In the genomic region with DNA sequence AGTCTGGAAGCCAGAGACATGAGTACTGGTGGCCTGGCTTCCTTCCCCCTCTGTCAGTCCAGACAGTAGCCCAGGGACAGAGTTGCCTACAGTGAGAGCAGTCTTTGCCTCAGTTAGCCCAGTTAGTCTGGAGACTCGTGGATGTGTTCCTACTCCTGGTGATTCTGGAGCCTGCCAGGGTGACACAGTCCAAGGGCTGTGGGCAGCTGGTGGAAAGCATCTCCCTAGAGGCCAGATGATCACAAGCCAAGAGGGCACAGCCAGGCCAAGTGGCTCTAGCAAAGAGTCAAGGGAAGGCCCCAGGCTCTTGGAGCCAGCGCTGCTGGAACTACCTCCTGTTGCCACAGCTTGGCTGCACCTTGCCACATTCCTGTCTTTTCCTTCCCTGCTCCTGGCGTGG, we compare ENCODE assay signal across 22 mouse cellular contexts. TPM values are rescaled to one million over a fixed set of nuclear protein-coding genes. Genes with fewer than 3 reads are reported as not detected.
DNase-seq lines count a peak whose midpoint lies in the region; TF ChIP-seq lines count a peak whose summit lies in the region.
"Had no signal": no experiment of that assay in that cellular context is flagged by ENCODE, and none has a peak within 500 bp of the region (broad histone marks: within the 10 kb centered on the region; RNA-seq: fewer than 3 reads in every experiment).

No protein-coding gene starts in this region.

- H3K4me1 ChIP-seq in lung, adult 2 months (ENCODE audit: control insufficient read depth, insufficient read depth, low read length) = no peaks in the 10 kb centered on the region
- H3K4me1 ChIP-seq: limb, embryonic 13.5 days; liver, embryonic 15.5 days had no signal

- TF ChIP-seq POLR2A in lung, adult 2 months (IDR thresholded peaks at IDR 0.05; ENCODE audit: borderline replicate concordance, extremely low read depth, low read depth, low read length) = no peak

- DNase-seq in adrenal gland, postnatal 10 days = peak; percentile 77
- no peak for DNase-seq in adrenal gland, adult 8-10 months
- DNase-seq in ovary, postnatal 36 days (ENCODE audit: low spot score) = peak; percentile 23
- DNase-seq in ovary, postnatal 10 days (ENCODE audit: low spot score) = no peak
- peak; percentile 25 to 27 for DNase-seq in cerebellum, postnatal 36 days
- DNase-seq in skeletal muscle tissue, adult 2 months (ENCODE audit: low read depth, low spot score) = peak; percentile 71
- no peak for DNase-seq in lung, adult 2 months
- no peak for DNase-seq in layer of hippocampus, adult 8-10 months (ENCODE audit: low spot score in 2 of 2)
- DNase-seq: heart, postnatal 14 days; kidney, adult 2 months; layer of hippocampus, postnatal 36 days; lung, postnatal 14 days had no signal

- TF ChIP-seq CTCF in lung, adult 2 months (IDR thresholded peaks at IDR 0.05; ENCODE audit: insufficient read depth, low read length) = no peak

- 70% methylated on average over 3 of the region's 3 CpGs for WGBS in lung, adult 2 months

- H3K4me3 ChIP-seq in lung, adult 2 months (replicated peaks; ENCODE audit: extremely low read depth, low read depth, low read length) = no peak overlapping the region
- H3K4me3 ChIP-seq: erythroblast, embryonic 14.5 days; limb, embryonic 13.5 days; liver, embryonic 15.5 days; megakaryocyte, embryonic 14.5 days had no signal

RNA-seq across cellular contexts. Expression of a gene that starts 12.6 kb away (rescaled TPM):
- 10 to 100 TPM; 13.2 to 14.6 TPM for total RNA-seq in adrenal gland, postnatal 10 days (2021)
- total RNA-seq in adrenal gland, adult 8-10 months (2022) = 1 to 10 TPM; 2.8 to 6.9 (median 5.4) TPM
- 62.7 and 76.3 TPM in 2 replicates for polyA plus RNA-seq in lung, adult 2 months (2012; rRNA removed)
- not detected for total RNA-seq in layer of hippocampus, adult 8-10 months (2022)
- total RNA-seq: hindbrain, postnatal 0 days; layer of hippocampus, postnatal 36 days; MEL; midbrain, postnatal 0 days had no signal
- polyA plus RNA-seq: erythroblast, embryonic 14.5 days; forebrain, embryonic 14.5 days; hindbrain, postnatal 0 days; midbrain, postnatal 0 days had no signal

RNA-seq across cellular contexts. Expression of a gene that starts 28.6 kb away (rescaled TPM):
- under 1 TPM; 0.39 to 0.45 TPM for total RNA-seq in adrenal gland, postnatal 10 days (2021)
- under 1 TPM in 1 of 4 experiments, not detected in 3; 0.41 TPM for total RNA-seq in adrenal gland, adult 8-10 months (2022)
- 4.2 TPM in 1 of 2 replicates, not detected in the other for polyA plus RNA-seq in lung, adult 2 months (2012; rRNA removed)
- under 1 TPM in 2 of 4 experiments, not detected in 2; 0.43 to 0.63 TPM for total RNA-seq in layer of hippocampus, adult 8-10 months (2022)
- total RNA-seq: heart, postnatal 14 days; hindbrain, postnatal 0 days; layer of hippocampus, postnatal 36 days; MEL; midbrain, postnatal 0 days had no signal
- polyA plus RNA-seq: erythroblast, embryonic 14.5 days; forebrain, embryonic 14.5 days; midbrain, postnatal 0 days; spleen, adult 2 months had no signal

RNA-seq across cellular contexts. Expression of a gene that starts 31.1 kb away (rescaled TPM):
- total RNA-seq in adrenal gland, postnatal 10 days (2021) = 10 to 100 TPM; 16.6 to 19.2 TPM
- total RNA-seq in adrenal gland, adult 8-10 months (2022) = 10 to 100 TPM; 13.0 to 17.6 (median 16.9) TPM
- polyA plus RNA-seq in lung, adult 2 months (2012; rRNA removed) = 23.9 and 29.9 TPM in 2 replicates
- total RNA-seq in layer of hippocampus, adult 8-10 months (2022) = 10 to 100 TPM in 2 of 4 experiments, 1 to 10 TPM in 2; 8.3 to 11.1 (median 9.8) TPM

RNA-seq across cellular contexts. Expression of a gene that starts 45.8 kb away (rescaled TPM):
- total RNA-seq in adrenal gland, postnatal 10 days (2021) = under 1 TPM in 1 of 2 experiments, not detected in 1; 0.30 TPM
- not detected for total RNA-seq in adrenal gland, adult 8-10 months (2022)
- polyA plus RNA-seq in lung, adult 2 months (2012; rRNA removed) = 0.08 TPM in 1 of 2 replicates, not detected in the other
- total RNA-seq in layer of hippocampus, adult 8-10 months (2022) = not detected
- total RNA-seq: heart, postnatal 14 days; layer of hippocampus, postnatal 36 days; MEL had no signal
- polyA plus RNA-seq: erythroblast, embryonic 14.5 days; liver, embryonic 15.5 days; neural tube, embryonic 11.5 days; spleen, adult 2 months had no signal

RNA-seq across cellular contexts. Expression of a gene that starts 51.4 kb away (rescaled TPM):
- total RNA-seq in adrenal gland, postnatal 10 days (2021) = 1 to 10 TPM; 1.9 to 2.3 TPM
- total RNA-seq in adrenal gland, adult 8-10 months (2022) = 10 to 100 TPM in 1 of 4 experiments, 1 to 10 TPM in 3; 4.5 to 15.0 (median 7.8) TPM
- 3.6 and 3.9 TPM in 2 replicates for polyA plus RNA-seq in lung, adult 2 months (2012; rRNA removed)
- total RNA-seq in layer of hippocampus, adult 8-10 months (2022) = 1 to 10 TPM in 2 of 4 experiments, under 1 TPM in 2; 0.76 to 1.7 (median 0.99) TPM

Comparison
In these comparisons a context has a peak if more than half of its experiments do, and no peak if none do; other contexts are left out.
1. DNase-seq: peak in adrenal gland, postnatal 10 days (single experiment), ovary, postnatal 36 days (single experiment), cerebellum, postnatal 36 days (2 of 2) and skeletal muscle tissue, adult 2 months (single experiment); none in adrenal gland, adult 8-10 months (single experiment), ovary, postnatal 10 days (single experiment), lung, adult 2 months (single experiment) and layer of hippocampus, adult 8-10 months (0 of 2).